Mouse (Mus musculus) megakaryocyte, embryonic 14.5 days (primary cell): ENCODE measurements around the gene Kif18b.

Source experiments
- FLI1 ChIP-seq: IDR thresholded peaks from 2 replicates; pipeline ENCODE4 v1.6.1; 2012; ENCODE audit warnings: low read length, inconsistent platforms, mixed read lengths
- GATA1 ChIP-seq: IDR thresholded peaks from 3 replicates; pipeline ENCODE4 v1.6.1; 2012; ENCODE audit warnings: mixed read lengths, low read length, inconsistent platforms, borderline replicate concordance

DNA sequence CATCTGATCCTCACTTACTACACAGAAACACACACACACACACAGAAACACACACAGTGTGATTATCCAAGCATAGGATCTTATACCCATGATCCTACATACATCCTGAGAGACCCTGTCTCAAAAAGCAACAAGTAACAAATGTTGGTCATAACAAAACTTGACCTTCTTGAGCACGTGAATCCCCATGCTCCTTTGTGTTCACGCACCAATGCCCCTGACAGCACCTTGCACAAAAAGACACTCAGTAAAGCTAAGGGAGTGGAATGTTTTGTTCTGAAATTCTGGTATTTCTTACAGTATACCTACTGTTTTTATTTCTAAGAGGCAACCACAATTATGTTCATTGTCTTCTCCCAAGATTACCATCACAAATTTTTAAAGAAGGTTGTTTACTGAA is 45.4 kb downstream of the Kif18b start:
- TF ChIP-seq GATA1 (no peak), FLI1 (no peak)
